Mouse (Mus musculus) hindbrain, embryonic 16.5 days (tissue): ENCODE data around the gene Zfp952. TPM values are rescaled to one million over a fixed set of nuclear protein-coding genes. Genes with fewer than 3 reads are reported as not detected.
"Not testable (repeated sequence)": the region's sequence is repeated elsewhere in the genome, so short reads cannot be mapped to it uniquely, and the experiment has no call there.

ENCODE experiments used
- ATAC-seq: fragments of 200-750 bp; cut with Nextera tagmentation; 2 replicates; pipeline ENCODE4 v1.8.0; 2017; ENCODE audit warnings: moderate TSS enrichment, moderate library complexity
- H3K27ac ChIP-seq: fragments of 300-500 bp; sonication (generic); 2 replicates; pipeline ENCODE4 v1.5.1; 2014; ENCODE audit warnings: low read depth, mild to moderate bottlenecking, control low read depth, low read length, moderate library complexity
- H3K27me3 ChIP-seq: fragments of 300-500 bp; sonication (generic); replicated peaks from 2 replicates; pipeline ENCODE4 v1.6.1; 2014; ENCODE audit warnings: low read length; ENCODE audit not compliant: control insufficient read depth, insufficient read depth
- H3K36me3 ChIP-seq: fragments of 300-500 bp; sonication (generic); 2 replicates; pipeline ENCODE4 v1.6.1; 2014; ENCODE audit warnings: mild to moderate bottlenecking, low read length, moderate library complexity, mixed read lengths; ENCODE audit not compliant: control insufficient read depth, insufficient read depth
- H3K4me1 ChIP-seq: fragments of 300-500 bp; sonication (generic); 2 replicates; pipeline ENCODE4 v1.6.1; 2014; ENCODE audit warnings: low read depth, low read length; ENCODE audit not compliant: control insufficient read depth, insufficient read depth
- H3K4me2 ChIP-seq: fragments of 300-500 bp; sonication (generic); 2 replicates; pipeline ENCODE4 v1.6.1; 2014; ENCODE audit warnings: mild to moderate bottlenecking, low read length, control low read depth, moderate library complexity
- H3K4me3 ChIP-seq: fragments of 300-500 bp; sonication (generic); 2 replicates; pipeline ENCODE4 v1.5.1; 2014; ENCODE audit warnings: mild to moderate bottlenecking, low read length, control low read depth, moderate library complexity
- H3K9ac ChIP-seq: fragments of 300-500 bp; sonication (generic); 2 replicates; pipeline ENCODE4 v1.6.1; 2014; ENCODE audit warnings: low read depth, mild to moderate bottlenecking, control low read depth, low read length, moderate library complexity
- H3K9me3 ChIP-seq: fragments of 300-500 bp; sonication (generic); 2 replicates; pipeline ENCODE4 v1.6.1; 2014; ENCODE audit warnings: mild to moderate bottlenecking, low read length, moderate library complexity; ENCODE audit not compliant: control insufficient read depth
- WGBS: fragments of 180-500 bp; shearing (Covaris S2); extraction: QIAGEN DNeasy Blood & Tissue Kit; methylation state at CpG from one replicate; pipeline ENCODE4 v1.1.7; 2014; 5-methylcytosine and 5-hydroxymethylcytosine counted together
- polyA plus RNA-seq: library from polyadenylated mRNA; unstranded; fragments of >200 nt; fragmentation: Nextera tagmentation; extraction: Ambion mirVana; gene quantifications from 2 replicates; pipeline ENCODE4 v1.2.1, GENCODE M21; 2015

The Zfp952 gene
- polyA plus RNA-seq, 1 experiment from 2014 or later = 18.6 TPM

- H3K9me3 ChIP-seq = no peaks in the 10 kb centered on the region
- ATAC-seq = peak; percentile 100
- peak within 1 kb of the TSS; percentile 78 for H3K27ac ChIP-seq
- under 1% methylated on average over 33 of the region's 33 CpGs for WGBS
- H3K9ac ChIP-seq = peak within 1 kb of the TSS; percentile 74
- H3K4me1 ChIP-seq = peaks cover 12% of the 10 kb centered on the region
- H3K27me3 ChIP-seq = no peaks in the 10 kb centered on the region
- H3K4me2 ChIP-seq = peak within 1 kb of the TSS; percentile 95
- no peaks in the 10 kb centered on the region for H3K36me3 ChIP-seq
- H3K4me3 ChIP-seq = peak within 1 kb of the TSS; percentile 78
Observed at GRCm38 (mm10) chr17:32965623-32966290, 27.2 kb upstream of the Zfp952 start, which contains the start of gene Zfp472. Gene Zfp472, plus strand, starts transcription at chr17:32965814.

- H3K4me2 ChIP-seq = no peak overlapping the region
Observed at GRCm38 (mm10) chr17:32981361-32981760, 11.6 kb upstream of the Zfp952 start.

GRCm38 (mm10) chr17:32986301-32986700 lies 6.6 kb upstream of the Zfp952 start:
- Histone ChIP-seq H3K4me3 (no peak overlapping the region), H3K9ac (no peak overlapping the region), H3K4me1 (no peaks in the 10 kb centered on the region), H3K9me3 (peaks cover 2% of the 10 kb centered on the region; the same call in 1 of the 2 replicates), H3K27me3 (no peaks in the 10 kb centered on the region), H3K27ac (no peak overlapping the region), H3K4me2 (no peak overlapping the region), H3K36me3 (no peaks in the 10 kb centered on the region)
- no peak for ATAC-seq
- WGBS = 72% methylated on average over 4 of the region's 4 CpGs

More at GRCm38 (mm10) chr17:32981361-32981760, 11.6 kb upstream of the Zfp952 start:
- Histone ChIP-seq H3K4me3 (no peak overlapping the region), H3K27me3 (no peaks in the 10 kb centered on the region), H3K9me3 (peaks cover 2% of the 10 kb centered on the region; the same call in 1 of the 2 replicates), H3K27ac (no peak overlapping the region), H3K36me3 (peaks cover 31% of the 10 kb centered on the region), H3K9ac (no peak overlapping the region), H3K4me1 (no peaks in the 10 kb centered on the region)
- ATAC-seq = no peak
- WGBS = 87% methylated on average over 4 of the region's 4 CpGs

GRCm38 (mm10) chr17:32991965-32992698 lies 797 bp upstream of the Zfp952 start:
- H3K9me3 ChIP-seq = peaks cover 6% of the 10 kb centered on the region
- peak overlapping the region; percentile 54 for H3K4me3 ChIP-seq
- peak overlapping the region; percentile 63 for H3K9ac ChIP-seq
- H3K27me3 ChIP-seq = no peaks in the 10 kb centered on the region
- peaks cover 7% of the 10 kb centered on the region for H3K4me1 ChIP-seq
- 73% methylated on average over 12 of the region's 12 CpGs for WGBS
- no peak for ATAC-seq
- H3K4me2 ChIP-seq = peak overlapping the region; percentile 93
- H3K36me3 ChIP-seq = peaks cover 18% of the 10 kb centered on the region
- H3K27ac ChIP-seq = no peak overlapping the region

GRCm38 (mm10) chr17:32998492-32998891 lies 5.6 kb downstream of the Zfp952 start:
- 95% methylated on average over 2 of the region's 2 CpGs for WGBS
- H3K9me3 ChIP-seq = peaks cover 28% of the 10 kb centered on the region
- no peak for ATAC-seq
- no peak overlapping the region for H3K4me3 ChIP-seq
- H3K27ac ChIP-seq = no peak overlapping the region
- H3K9ac ChIP-seq = no peak overlapping the region
- no peaks in the 10 kb centered on the region for H3K27me3 ChIP-seq
- peaks cover 7% of the 10 kb centered on the region for H3K4me1 ChIP-seq
- peaks cover 53% of the 10 kb centered on the region for H3K36me3 ChIP-seq
- no peak overlapping the region for H3K4me2 ChIP-seq

GRCm38 (mm10) chr17:33008337-33008736 lies 15.4 kb downstream of the Zfp952 start:
- Histone ChIP-seq H3K4me3 (no peak overlapping the region), H3K4me2 (no peak overlapping the region), H3K36me3 (peaks cover 23% of the 10 kb centered on the region), H3K9me3 (peaks cover 11% of the 10 kb centered on the region), H3K27ac (no peak overlapping the region), H3K9ac (no peak overlapping the region), H3K4me1 (no peaks in the 10 kb centered on the region), H3K27me3 (no peaks in the 10 kb centered on the region)
- WGBS = 54% methylated on average over 9 of the region's 9 CpGs
- no peak for ATAC-seq

GRCm38 (mm10) chr17:33020434-33020833 lies 27.5 kb downstream of the Zfp952 start:
- H3K27me3 ChIP-seq, H3K4me2 ChIP-seq, ATAC-seq, H3K27ac ChIP-seq, H3K4me3 ChIP-seq, H3K9ac ChIP-seq, H3K4me1 ChIP-seq: not testable (repeated sequence)
- Histone ChIP-seq H3K36me3 (peaks cover 70% of the 10 kb centered on the region), H3K9me3 (peaks cover 55% of the 10 kb centered on the region)

- H3K9ac ChIP-seq = peak overlapping the region; percentile 89
- H3K4me2 ChIP-seq = peak overlapping the region; percentile 74
- ATAC-seq = no peak
- peaks cover 3% of the 10 kb centered on the region; the same call in 1 of the 2 replicates for H3K9me3 ChIP-seq
- no peak overlapping the region for H3K27ac ChIP-seq
- no peaks in the 10 kb centered on the region for H3K27me3 ChIP-seq
- peaks cover 5% of the 10 kb centered on the region; the same call in 1 of the 2 replicates for H3K4me1 ChIP-seq
- 10% methylated on average over 10 of the region's 10 CpGs for WGBS
- peak overlapping the region; percentile 66 for H3K4me3 ChIP-seq
- H3K36me3 ChIP-seq = no peaks in the 10 kb centered on the region
Observed at GRCm38 (mm10) chr17:33032376-33032775, 39.4 kb downstream of the Zfp952 start.
